Mouse (Mus musculus): ENCODE data around the gene Hoxc10.

DNA sequence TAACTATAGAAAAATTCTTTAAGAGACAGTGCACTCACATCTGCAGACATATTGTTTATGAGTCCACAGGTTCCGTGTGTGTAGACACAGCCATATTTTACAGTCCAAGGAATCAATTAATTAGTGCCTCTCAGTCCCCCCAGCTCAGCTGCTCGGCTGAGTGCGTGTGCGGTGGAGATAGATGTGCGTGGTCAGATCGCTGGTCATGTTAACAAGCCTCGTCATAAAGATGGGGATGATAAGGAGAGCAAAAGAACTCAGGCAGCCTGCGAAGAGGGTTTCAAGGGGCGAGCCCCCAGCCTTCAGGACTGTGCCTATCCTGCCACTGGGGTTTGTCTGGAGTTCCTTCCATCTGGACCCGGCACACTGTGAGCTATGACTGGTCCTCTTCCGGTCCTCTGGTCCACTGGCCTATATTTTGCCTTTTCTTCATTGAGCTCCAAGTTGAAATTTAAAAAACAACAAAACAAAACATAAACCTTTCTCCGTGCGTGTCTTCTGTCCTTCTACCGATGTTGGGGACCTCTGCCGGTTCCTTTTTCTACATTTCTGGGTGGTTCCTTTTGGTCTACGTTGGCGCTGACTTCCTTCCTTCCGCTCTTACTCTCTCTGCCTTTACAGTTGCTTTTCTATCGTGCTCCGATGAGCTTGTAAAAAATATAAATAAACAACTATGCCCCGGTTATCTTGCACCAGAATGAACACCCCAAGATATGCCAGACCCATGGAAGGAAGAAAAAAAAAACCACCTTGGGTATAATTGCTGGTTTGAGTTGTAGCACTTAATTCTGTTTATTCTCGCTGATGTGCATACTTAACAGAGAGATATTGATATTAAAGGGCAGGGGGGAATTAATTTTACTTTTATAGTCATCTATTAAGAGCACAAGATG lies 21.2 kb upstream of the Hoxc10 start:
- TF ChIP-seq CTCF (IDR thresholded peaks at IDR 0.05; ENCODE audit: low read depth) (no peak), EP300 (IDR thresholded peaks at IDR 0.05; ENCODE audit: low read depth) (no peak)

Data from liver, postnatal 0 days (tissue).